Mouse (Mus musculus) myocyte (in vitro differentiated cells): ENCODE results near the gene Ift88. TPM values are rescaled to one million over a fixed set of nuclear protein-coding genes. Genes with fewer than 3 reads are reported as not detected.

Source experiments
- H3K27me3 ChIP-seq: one replicate; pipeline ENCODE4 v1.6.1; 2011; ENCODE audit not compliant: control insufficient read depth, insufficient read depth, insufficient read length
- H3K36me3 ChIP-seq: one replicate; pipeline ENCODE4 v1.6.1; 2011; ENCODE audit not compliant: control insufficient read depth, insufficient read depth
- H3K4me2 ChIP-seq: one replicate; pipeline ENCODE4 v1.6.1; 2011; ENCODE audit warnings: low read depth, control low read depth
- H3K4me3 ChIP-seq: one replicate; pipeline ENCODE4 v1.5.1; 2011; ENCODE audit warnings: mild to moderate bottlenecking, control low read depth, moderate library complexity
- H3K79me2 ChIP-seq: one replicate; pipeline ENCODE4 v1.6.1; 2011; ENCODE audit not compliant: control insufficient read depth, insufficient read depth
- H3ac ChIP-seq: one replicate; pipeline ENCODE4 v1.6.1; 2011; ENCODE audit not compliant: control insufficient read depth, insufficient read length
- CEBPB ChIP-seq: IDR thresholded peaks from 2 replicates; pipeline ENCODE4 v1.6.1; 2011; ENCODE audit warnings: mild to moderate bottlenecking, moderate library complexity; ENCODE audit not compliant: poor library complexity, insufficient read depth, severe bottlenecking
- E2F4 ChIP-seq: IDR thresholded peaks from one replicate; pipeline ENCODE4 v1.6.1; 2011; ENCODE audit warnings: mild to moderate bottlenecking, control low read depth, moderate library complexity; ENCODE audit not compliant: insufficient read depth
- MAX ChIP-seq: IDR thresholded peaks from one replicate; pipeline ENCODE4 v1.6.1; 2011; ENCODE audit warnings: low read depth, mild to moderate bottlenecking, control low read depth
- MYOD1 ChIP-seq, 3 experiments: IDR thresholded peaks; one replicate each; pipeline ENCODE4 v1.6.1; 2011; ENCODE audit warnings: control low read depth in 2 of 3, low read depth in 2 of 3, mild to moderate bottlenecking in 2 of 3, moderate library complexity in 1 of 3; ENCODE audit not compliant: insufficient read length in 2 of 3, control insufficient read depth in 1 of 3
- MYOG ChIP-seq, 3 experiments: IDR thresholded peaks; one replicate each; pipeline ENCODE4 v1.6.1; 2011; ENCODE audit warnings: control low read depth in 2 of 3, low read depth in 2 of 3, mild to moderate bottlenecking in 2 of 3; ENCODE audit not compliant: insufficient read length in 2 of 3, control insufficient read depth in 1 of 3, insufficient read depth in 1 of 3
- POLR2A ChIP-seq: IDR thresholded peaks from one replicate; pipeline ENCODE4 v1.6.1; 2011; ENCODE audit warnings: low read depth, mild to moderate bottlenecking, control low read depth, moderate library complexity; ENCODE audit not compliant: insufficient read length
- POLR2AphosphoS2 ChIP-seq: IDR thresholded peaks from one replicate; pipeline ENCODE4 v1.6.1; 2011; ENCODE audit warnings: low read depth, control low read depth; ENCODE audit not compliant: insufficient read length
- REST ChIP-seq: IDR thresholded peaks from one replicate; pipeline ENCODE4 v1.6.1; 2011; ENCODE audit warnings: mild to moderate bottlenecking, control low read depth, moderate library complexity; ENCODE audit not compliant: insufficient read depth, insufficient read length
- SRF ChIP-seq: IDR thresholded peaks from one replicate; pipeline ENCODE4 v1.6.1; 2011; ENCODE audit warnings: low read depth; ENCODE audit not compliant: control insufficient read depth, insufficient read length
- TCF12 ChIP-seq: IDR thresholded peaks from one replicate; pipeline ENCODE4 v1.6.1; 2011; ENCODE audit warnings: mild to moderate bottlenecking, control low read depth; ENCODE audit not compliant: poor library complexity, insufficient read depth, severe bottlenecking
- TCF3 ChIP-seq: IDR thresholded peaks from one replicate; pipeline ENCODE4 v1.6.1; 2011; ENCODE audit warnings: low read depth, control low read depth; ENCODE audit not compliant: insufficient read length
- USF1 ChIP-seq: IDR thresholded peaks from one replicate; pipeline ENCODE4 v1.6.1; 2011; ENCODE audit warnings: low read depth, mild to moderate bottlenecking, control low read depth, moderate library complexity
- polyA plus RNA-seq: library from polyadenylated mRNA; unstranded; fragments of >200 nt; fragmentation: generic; extraction: Trizol; gene quantifications from one replicate; pipeline ENCODE4 v1.2.1, GENCODE M21; 2012; ENCODE audit warnings: missing spikeins

Ift88 gene
- polyA plus RNA-seq, 1 experiment: 2.8 TPM

- H3K36me3 ChIP-seq: no peaks in the 10 kb centered on the region
- H3K4me2 ChIP-seq: no peak overlapping the region
- H3K79me2 ChIP-seq: no peaks in the 10 kb centered on the region
- peaks cover 22% of the 10 kb centered on the region for H3K27me3 ChIP-seq
- no peak overlapping the region for H3K4me3 ChIP-seq
- TF ChIP-seq MYOD1 (IDR thresholded peaks at IDR 0.05; ENCODE audit: control insufficient read depth in 1 of 3, insufficient read length in 2 of 3, low read depth in 2 of 3) (no peak), SRF (no peak), POLR2A (no peak), POLR2AphosphoS2 (no peak), REST (no peak), TCF12 (no peak), E2F4 (no peak), USF1 (no peak), CEBPB (no peak), MYOG (IDR thresholded peaks at IDR 0.05; ENCODE audit: control insufficient read depth in 1 of 3, insufficient read depth in 1 of 3, insufficient read length in 2 of 3, low read depth in 2 of 3) (no peak), MAX (no peak), TCF3 (no peak)
- H3ac ChIP-seq: no peak overlapping the region
Observed at GRCm38 (mm10) chr14:57523762-57524161, 99.9 kb downstream of the Ift88 start.

DNA sequence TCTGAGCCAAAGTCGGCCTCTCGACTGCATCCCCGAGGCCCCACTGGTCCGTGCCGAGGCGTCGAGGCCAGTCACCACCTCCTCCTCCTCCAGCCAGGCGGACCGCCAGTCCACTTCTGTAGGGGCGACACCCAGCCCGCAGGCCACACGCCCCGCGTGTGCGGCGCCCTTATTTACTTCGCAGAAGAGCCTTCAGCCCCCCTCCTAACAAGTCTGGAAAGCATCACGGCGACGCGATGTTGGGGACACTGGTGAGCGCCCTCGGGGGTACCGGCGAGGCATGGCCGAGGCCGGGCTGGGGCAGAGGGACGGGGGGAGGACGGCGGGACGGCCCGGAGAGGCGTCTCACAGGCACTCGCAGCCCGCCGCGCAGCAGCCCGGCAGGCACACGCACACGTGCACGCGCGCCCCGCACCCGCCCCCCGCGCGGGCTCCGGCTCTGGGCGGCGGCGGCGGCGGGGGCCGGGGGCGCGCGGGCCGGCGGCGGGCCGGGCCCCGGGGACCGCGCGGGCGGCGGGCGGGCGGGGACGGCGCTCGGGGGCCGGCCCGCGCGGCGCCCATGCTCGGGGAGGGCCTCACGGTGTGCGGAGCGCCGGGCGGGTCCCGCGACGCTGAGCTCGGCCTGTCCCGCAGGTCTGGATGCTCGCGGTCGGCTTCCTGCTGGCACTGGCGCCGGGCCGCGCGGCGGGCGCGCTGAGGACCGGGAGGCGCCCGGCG lies 101.0 kb downstream of the Ift88 start, which contains the start of gene Il17d:
Il17d (plus strand) TSS at position 107 of the 717 bp plus-strand sequence.
- H3K4me3 ChIP-seq: peak within 1 kb of the TSS; percentile 16
- H3ac ChIP-seq: peak within 1 kb of the TSS; percentile 12
- H3K27me3 ChIP-seq: peaks cover 22% of the 10 kb centered on the region
- peak within 1 kb of the TSS; percentile 61 for H3K4me2 ChIP-seq
- no peaks in the 10 kb centered on the region for H3K79me2 ChIP-seq
- H3K36me3 ChIP-seq: no peaks in the 10 kb centered on the region
- TF ChIP-seq CEBPB: no peak
- no peak for TF ChIP-seq TCF3
- no peak for TF ChIP-seq E2F4
- no peak for TF ChIP-seq USF1
- no peak for TF ChIP-seq POLR2AphosphoS2

GRCm38 (mm10) chr14:57525388-57526049 lies 101.7 kb downstream of the Ift88 start:
- H3K27me3 ChIP-seq: peaks cover 22% of the 10 kb centered on the region
- peak overlapping the region; percentile 61 for H3K4me2 ChIP-seq
- H3ac ChIP-seq: peak overlapping the region; percentile 12
- no peaks in the 10 kb centered on the region for H3K79me2 ChIP-seq
- TF ChIP-seq TCF3 (no peak), MYOG (IDR thresholded peaks at IDR 0.05; ENCODE audit: control insufficient read depth in 1 of 3, insufficient read depth in 1 of 3, insufficient read length in 2 of 3, low read depth in 2 of 3) (peak in 2 of 3 experiments; percentile 51 to 55), USF1 (no peak), MAX (no peak), TCF12 (no peak), POLR2AphosphoS2 (no peak), E2F4 (no peak), REST (no peak), POLR2A (no peak), CEBPB (no peak), SRF (no peak), MYOD1 (IDR thresholded peaks at IDR 0.05; ENCODE audit: control insufficient read depth in 1 of 3, insufficient read length in 2 of 3, low read depth in 2 of 3) (peak in 1 of 3 experiments; percentile 75)
- peak overlapping the region; percentile 16 for H3K4me3 ChIP-seq
- no peaks in the 10 kb centered on the region for H3K36me3 ChIP-seq

DNA sequence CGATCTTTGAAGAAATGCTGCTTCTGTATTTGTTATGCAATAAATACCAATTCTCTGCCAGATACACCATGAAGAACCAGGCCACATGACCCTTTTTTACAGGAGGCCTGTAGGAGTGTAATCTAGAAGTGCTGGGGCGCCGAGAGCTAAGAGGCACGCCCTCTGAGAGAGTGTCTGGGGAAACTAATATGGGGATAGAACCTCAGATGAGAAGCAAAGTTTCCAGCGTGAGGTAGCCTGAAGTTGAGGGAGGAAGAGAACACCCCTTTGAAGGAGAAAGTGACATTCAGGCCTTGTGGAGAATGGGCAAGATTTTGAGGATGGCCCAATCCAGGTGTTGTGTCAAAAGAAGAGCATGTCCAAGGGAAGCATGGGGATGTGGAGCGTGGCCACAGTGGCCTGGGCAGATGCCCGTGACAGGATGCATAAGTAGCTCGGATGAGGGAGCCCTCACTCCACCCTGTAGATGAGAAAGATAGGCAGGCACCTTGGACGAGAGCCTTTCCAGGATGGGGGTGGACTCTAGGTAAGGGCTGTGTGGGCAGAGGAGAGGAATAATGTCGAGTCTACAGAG lies 102.3 kb downstream of the Ift88 start:
- Histone ChIP-seq H3K36me3 (no peaks in the 10 kb centered on the region), H3ac (no peak overlapping the region), H3K27me3 (peaks cover 22% of the 10 kb centered on the region), H3K4me2 (peak overlapping the region; percentile 59), H3K79me2 (no peaks in the 10 kb centered on the region), H3K4me3 (peak overlapping the region; percentile 16)
- TF ChIP-seq TCF3: no peak
- no peak for TF ChIP-seq CEBPB
- TF ChIP-seq REST: no peak
- TF ChIP-seq MAX: no peak
- TF ChIP-seq USF1: no peak
- TF ChIP-seq E2F4: no peak
- TF ChIP-seq SRF: no peak
- TF ChIP-seq POLR2AphosphoS2: no peak
- no peak for TF ChIP-seq TCF12
- no peak for TF ChIP-seq MYOG (IDR thresholded peaks at IDR 0.05; ENCODE audit: control insufficient read depth in 1 of 3, insufficient read depth in 1 of 3, insufficient read length in 2 of 3, low read depth in 2 of 3)
- TF ChIP-seq MYOD1 (IDR thresholded peaks at IDR 0.05; ENCODE audit: control insufficient read depth in 1 of 3, insufficient read length in 2 of 3, low read depth in 2 of 3): no peak
- no peak for TF ChIP-seq POLR2A
